10 mouse cellular contexts compared by ENCODE assay signal in the genomic region with DNA sequence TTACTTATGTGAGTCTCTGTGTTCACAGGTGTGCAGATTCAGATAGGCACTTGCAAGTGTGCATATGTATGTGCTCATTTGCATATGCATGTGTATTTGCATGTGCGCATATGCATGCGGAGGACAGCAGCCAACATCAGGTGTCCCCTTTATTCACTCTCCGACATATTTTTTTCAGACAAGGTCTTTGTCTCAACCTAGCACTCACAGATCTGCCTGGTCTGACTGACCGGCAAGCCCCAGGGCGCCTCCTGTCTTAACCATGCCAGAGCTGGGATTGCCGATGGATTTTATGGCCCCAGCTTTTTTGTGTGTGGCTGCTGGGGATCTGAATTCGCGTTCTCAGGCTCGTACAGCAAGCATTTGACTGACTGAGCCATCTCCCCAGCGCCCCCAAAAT. TPM values are rescaled to one million over a fixed set of nuclear protein-coding genes. Genes with fewer than 3 reads are reported as not detected.
DNase-seq lines count a peak whose midpoint lies in the region; ATAC-seq and TF ChIP-seq lines count a peak whose summit lies in the region.
"Had no signal": no experiment of that assay in that cellular context is flagged by ENCODE, and none has a peak within 500 bp of the region (broad histone marks: within the 10 kb centered on the region; RNA-seq: fewer than 3 reads in every experiment).

No protein-coding gene starts in this region.

- TF ChIP-seq CTCF in heart, postnatal 0 days (IDR thresholded peaks at IDR 0.05; ENCODE audit: low read depth), result no peak

- no peaks in the 10 kb centered on the region for H3K9me3 ChIP-seq in heart, postnatal 0 days (replicated peaks; ENCODE audit: control insufficient read depth, low read length)
- H3K9me3 ChIP-seq in embryonic facial prominence, embryonic 10.5 days, result no peaks in the 10 kb centered on the region
- H3K9me3 ChIP-seq in forebrain, embryonic 14.5 days (replicated peaks; ENCODE audit: control insufficient read depth, low read length), result no peaks in the 10 kb centered on the region
- no peaks in the 10 kb centered on the region for H3K9me3 ChIP-seq in midbrain, embryonic 11.5 days (ENCODE audit: control insufficient read depth, low read length)
- H3K9me3 ChIP-seq: liver, embryonic 12.5 days; stomach, embryonic 15.5 days had no signal

- ATAC-seq in heart, postnatal 0 days (ENCODE audit: insufficient read depth, low read depth), result no peak
- peak; percentile 48 for ATAC-seq in forebrain, embryonic 14.5 days
- ATAC-seq in midbrain, embryonic 11.5 days (ENCODE audit: low FRiP score), result peak; percentile 48
- ATAC-seq: liver, embryonic 12.5 days had no signal

- no peak overlapping the region for H3K27ac ChIP-seq in heart, postnatal 0 days (ENCODE audit: low read depth)
- H3K27ac ChIP-seq in embryonic facial prominence, embryonic 10.5 days (replicated peaks), result no peak overlapping the region
- H3K27ac ChIP-seq in forebrain, embryonic 14.5 days (ENCODE audit: low read depth, low read length), result no peak overlapping the region
- no peak overlapping the region for H3K27ac ChIP-seq in midbrain, embryonic 11.5 days (ENCODE audit: low read depth, low read length)
- H3K27ac ChIP-seq: liver, embryonic 12.5 days; stomach, embryonic 15.5 days had no signal

- DNase-seq in heart, postnatal 0 days (ENCODE audit: low spot score), result no peak
- no peak for DNase-seq in heart, adult 9 months (ENCODE audit: low spot score in 2 of 2)
- DNase-seq in embryonic facial prominence, embryonic 10.5 days (ENCODE audit: low spot score), result no peak
- peak; percentile 22 for DNase-seq in forebrain, embryonic 14.5 days (ENCODE audit: low spot score)
- DNase-seq in midbrain, embryonic 11.5 days (ENCODE audit: low spot score, missing footprints), result no peak
- DNase-seq in urinary bladder, postnatal 14 days (ENCODE audit: low spot score), result no peak
- no peak for DNase-seq in gastrocnemius, postnatal 4 days (ENCODE audit: low spot score in 2 of 2)
- no peak for DNase-seq in kidney, postnatal 10 days

- H3K27me3 ChIP-seq in heart, postnatal 0 days (ENCODE audit: control insufficient read depth, insufficient read depth, low read length), result peaks cover 4% of the 10 kb centered on the region
- H3K27me3 ChIP-seq in embryonic facial prominence, embryonic 10.5 days (replicated peaks; ENCODE audit: low read depth, poor library complexity, severe bottlenecking), result peaks cover 18% of the 10 kb centered on the region
- H3K27me3 ChIP-seq in forebrain, embryonic 14.5 days (replicated peaks; ENCODE audit: control insufficient read depth, insufficient read depth, low read length), result no peaks in the 10 kb centered on the region
- H3K27me3 ChIP-seq in midbrain, embryonic 11.5 days (ENCODE audit: control insufficient read depth, insufficient read depth, low read length), result peaks cover 6% of the 10 kb centered on the region; the same call in 1 of the 2 replicates
- H3K27me3 ChIP-seq: stomach, embryonic 15.5 days had no signal

- H3K4me3 ChIP-seq in heart, postnatal 0 days (ENCODE audit: low read depth, low read length), result 0 out of 2 replicates have a peak overlapping the region, but pooled peaks have one; percentile 10
- H3K4me3 ChIP-seq in embryonic facial prominence, embryonic 10.5 days, result peak overlapping the region; percentile 39
- peak overlapping the region; percentile 0; the same call in 1 of the 2 replicates for H3K4me3 ChIP-seq in forebrain, embryonic 14.5 days (ENCODE audit: low read depth, low read length)
- no peak overlapping the region for H3K4me3 ChIP-seq in midbrain, embryonic 11.5 days (ENCODE audit: low read depth, low read length)
- H3K4me3 ChIP-seq: liver, embryonic 12.5 days; stomach, embryonic 15.5 days had no signal

- H3K36me3 ChIP-seq in heart, postnatal 0 days (replicated peaks; ENCODE audit: control insufficient read depth, insufficient read depth, low read length), result no peaks in the 10 kb centered on the region
- no peaks in the 10 kb centered on the region for H3K36me3 ChIP-seq in embryonic facial prominence, embryonic 10.5 days (replicated peaks)
- H3K36me3 ChIP-seq in forebrain, embryonic 14.5 days (ENCODE audit: control insufficient read depth, insufficient read depth, low read length), result no peaks in the 10 kb centered on the region
- H3K36me3 ChIP-seq in midbrain, embryonic 11.5 days (ENCODE audit: control insufficient read depth, insufficient read depth, low read length), result no peaks in the 10 kb centered on the region
- H3K36me3 ChIP-seq: liver, embryonic 12.5 days; stomach, embryonic 15.5 days had no signal

- no peaks in the 10 kb centered on the region for H3K4me1 ChIP-seq in heart, postnatal 0 days (ENCODE audit: control insufficient read depth, insufficient read depth)
- peaks cover 9% of the 10 kb centered on the region for H3K4me1 ChIP-seq in embryonic facial prominence, embryonic 10.5 days
- 0 out of 2 replicates have a peak, but pooled peaks cover 4% of the 10 kb centered on the region for H3K4me1 ChIP-seq in forebrain, embryonic 14.5 days (ENCODE audit: control insufficient read depth, insufficient read depth, low read length)
- 0 out of 2 replicates have a peak, but pooled peaks cover 7% of the 10 kb centered on the region for H3K4me1 ChIP-seq in midbrain, embryonic 11.5 days (ENCODE audit: control insufficient read depth, insufficient read depth, low read length)
- H3K4me1 ChIP-seq: stomach, embryonic 15.5 days had no signal

- H3K4me2 ChIP-seq in heart, postnatal 0 days (ENCODE audit: low read depth, low read length), result peak overlapping the region; percentile 48
- peak overlapping the region; percentile 27 for H3K4me2 ChIP-seq in forebrain, embryonic 14.5 days (ENCODE audit: low read length)
- H3K4me2 ChIP-seq in midbrain, embryonic 11.5 days, result peak overlapping the region; percentile 35
- H3K4me2 ChIP-seq: liver, embryonic 12.5 days had no signal

- no peak overlapping the region for H3K9ac ChIP-seq in heart, postnatal 0 days (replicated peaks; ENCODE audit: low read depth, low read length)
- H3K9ac ChIP-seq in forebrain, embryonic 14.5 days (ENCODE audit: low read length), result peak overlapping the region; percentile 36; the same call in 1 of the 2 replicates
- peak overlapping the region; percentile 31; the same call in 1 of the 2 replicates for H3K9ac ChIP-seq in midbrain, embryonic 11.5 days (ENCODE audit: low read length)
- H3K9ac ChIP-seq: liver, embryonic 12.5 days; stomach, embryonic 15.5 days had no signal

- TF ChIP-seq EP300 in heart, postnatal 0 days (IDR thresholded peaks at IDR 0.05; ENCODE audit: low read depth), result no peak

- 26% methylated on average over 10 of the region's 10 CpGs for WGBS in heart, postnatal 0 days
- WGBS in embryonic facial prominence, embryonic 10.5 days, result 12% methylated on average over 10 of the region's 10 CpGs
- WGBS in forebrain, embryonic 14.5 days, result 9% methylated on average over 10 of the region's 10 CpGs
- 8% methylated on average over 10 of the region's 10 CpGs for WGBS in midbrain, embryonic 11.5 days

RNA-seq across cellular contexts. Expression of gene Rcn1, which starts 28.9 kb away (rescaled TPM):
- 33.3 and 34.5 TPM in 2 replicates for total RNA-seq in heart, postnatal 0 days (2014; rRNA removed; ENCODE audit: low replicate concordance)
- 54.0 and 58.8 TPM in 2 replicates for polyA plus RNA-seq in heart, postnatal 0 days (2015; fragmentation: Nextera tagmentation; extraction: Ambion mirVana)
- polyA plus RNA-seq in embryonic facial prominence, embryonic 10.5 days (2016; fragmentation: Nextera tagmentation; extraction: Ambion mirVana), result 114 and 116 TPM in 2 replicates
- polyA plus RNA-seq in forebrain, embryonic 14.5 days (2014; fragmentation: Nextera tagmentation; extraction: Ambion mirVana), result 33.9 and 39.6 TPM in 2 replicates
- 98.4 and 100 TPM in 2 replicates for polyA plus RNA-seq in midbrain, embryonic 11.5 days (2014; fragmentation: Nextera tagmentation; extraction: Ambion mirVana)
- total RNA-seq in gastrocnemius, postnatal 4 days (2021), result 100 to 1,000 TPM in 1 of 2 experiments, 10 to 100 TPM in 1; 90.2 to 104 TPM
